Mouse (Mus musculus): ENCODE measurements around the gene Eno2.

Eno2 gene

GRCm38 (mm10) chr6:124805341-124806321, 36.2 kb upstream of the Eno2 start:
- DNase-seq, result peak; percentile 99

GRCm38 (mm10) chr6:124804341-124804740, 34.9 kb upstream of the Eno2 start:
- peak in 1 of 2 experiments; percentile 6 for DNase-seq

GRCm38 (mm10) chr6:124803691-124804090, 34.2 kb upstream of the Eno2 start:
- DNase-seq, result peak in 1 of 2 experiments; percentile 16

GRCm38 (mm10) chr6:124803061-124803460, 33.6 kb upstream of the Eno2 start:
- peak in 1 of 2 experiments; percentile 4 for DNase-seq

- DNase-seq, result peak in 1 of 2 experiments; percentile 32
Measured at GRCm38 (mm10) chr6:124802400-124802799, 32.9 kb upstream of the Eno2 start.

- no peak for DNase-seq
Measured at GRCm38 (mm10) chr6:124796200-124796599, 26.7 kb upstream of the Eno2 start.

GRCm38 (mm10) chr6:124795781-124796180, 26.3 kb upstream of the Eno2 start:
- peak; percentile 49 to 53 for DNase-seq

GRCm38 (mm10) chr6:124791911-124792310, 22.4 kb upstream of the Eno2 start:
- DNase-seq, result peak in 1 of 2 experiments; percentile 40

- no peak for DNase-seq
Measured at GRCm38 (mm10) chr6:124790121-124790520, 20.6 kb upstream of the Eno2 start.

GRCm38 (mm10) chr6:124789519-124789918, 20.0 kb upstream of the Eno2 start:
- peak in 1 of 2 experiments; percentile 43 for DNase-seq

- DNase-seq, result no peak
Measured at GRCm38 (mm10) chr6:124787722-124788121, 18.2 kb upstream of the Eno2 start.

GRCm38 (mm10) chr6:124786756-124787420, 17.4 kb upstream of the Eno2 start:
- DNase-seq, result peak; percentile 39 to 70

GRCm38 (mm10) chr6:124782436-124782835, 13.0 kb upstream of the Eno2 start:
- DNase-seq, result peak; percentile 56 to 65

- no peak for DNase-seq
Measured at GRCm38 (mm10) chr6:124780917-124781316, 11.4 kb upstream of the Eno2 start.

GRCm38 (mm10) chr6:124779984-124780416, 10.5 kb upstream of the Eno2 start:
- DNase-seq, result peak; percentile 53 to 59

- DNase-seq, result peak; percentile 52 to 57
Measured at GRCm38 (mm10) chr6:124779222-124779983, 9.9 kb upstream of the Eno2 start, which contains the start of gene Lrrc23. Gene Lrrc23, minus strand, starts transcription at chr6:124779727.

GRCm38 (mm10) chr6:124770511-124770910, 1.0 kb upstream of the Eno2 start:
- DNase-seq, result no peak

GRCm38 (mm10) chr6:124770013-124770412, 540 bp upstream of the Eno2 start:
- DNase-seq, result no peak

- DNase-seq, result no peak
Measured at GRCm38 (mm10) chr6:124768704-124769044, 799 bp downstream of the Eno2 start.

- no peak for DNase-seq
Measured at GRCm38 (mm10) chr6:124767920-124768703, 1.4 kb downstream of the Eno2 start.

GRCm38 (mm10) chr6:124767536-124767919, 1.9 kb downstream of the Eno2 start:
- DNase-seq, result no peak

- no peak for DNase-seq
Measured at GRCm38 (mm10) chr6:124765951-124766350, 3.5 kb downstream of the Eno2 start.
